Mouse (Mus musculus) midbrain, embryonic 16.5 days (tissue): ENCODE results near the gene P4hb. TPM values are rescaled to one million over a fixed set of nuclear protein-coding genes. Genes with fewer than 3 reads are reported as not detected.
"Not testable (repeated sequence)": the region's sequence is repeated elsewhere in the genome, so short reads cannot be mapped to it uniquely, and the experiment has no call there.

ENCODE experiments used
- ATAC-seq: fragments of 200-750 bp; cut with Nextera tagmentation; 2 replicates; pipeline ENCODE4 v1.8.0; 2017; ENCODE audit warnings: moderate TSS enrichment
- H3K27ac ChIP-seq: fragments of 300-500 bp; sonication (generic); 2 replicates; pipeline ENCODE4 v1.5.1; 2014; ENCODE audit warnings: mild to moderate bottlenecking, low read length, mixed read lengths
- H3K27me3 ChIP-seq: fragments of 300-500 bp; sonication (generic); 2 replicates; pipeline ENCODE4 v1.6.1; 2014; ENCODE audit warnings: low read depth, low read length, mixed read lengths; ENCODE audit not compliant: control insufficient read depth, insufficient read depth
- H3K36me3 ChIP-seq: fragments of 300-500 bp; sonication (generic); 2 replicates; pipeline ENCODE4 v1.6.1; 2014; ENCODE audit warnings: mild to moderate bottlenecking, low read length, moderate library complexity, mixed read lengths; ENCODE audit not compliant: control insufficient read depth, insufficient read depth
- H3K4me1 ChIP-seq: fragments of 300-500 bp; sonication (generic); 2 replicates; pipeline ENCODE4 v1.6.1; 2014; ENCODE audit warnings: mild to moderate bottlenecking, low read length, mixed read lengths; ENCODE audit not compliant: control insufficient read depth, insufficient read depth
- H3K4me2 ChIP-seq: fragments of 300-500 bp; sonication (generic); 2 replicates; pipeline ENCODE4 v1.6.1; 2014; ENCODE audit warnings: mild to moderate bottlenecking, low read length, mixed read lengths
- H3K4me3 ChIP-seq: fragments of 300-500 bp; sonication (generic); 2 replicates; pipeline ENCODE4 v1.5.1; 2014; ENCODE audit warnings: low read depth, mild to moderate bottlenecking, low read length, moderate library complexity, mixed read lengths
- H3K9ac ChIP-seq: fragments of 300-500 bp; sonication (generic); 2 replicates; pipeline ENCODE4 v1.6.1; 2014; ENCODE audit warnings: low read depth, low read length, mixed read lengths
- H3K9me3 ChIP-seq: fragments of 300-500 bp; sonication (generic); replicated peaks from 2 replicates; pipeline ENCODE4 v1.6.1; 2014; ENCODE audit warnings: mild to moderate bottlenecking, low read length, mixed read lengths; ENCODE audit not compliant: control insufficient read depth, poor library complexity, severe bottlenecking
- WGBS: fragments of 180-500 bp; shearing (Covaris S2); extraction: QIAGEN DNeasy Blood & Tissue Kit; methylation state at CpG from one replicate; pipeline ENCODE4 v1.1.7; 2014; 5-methylcytosine and 5-hydroxymethylcytosine counted together
- polyA plus RNA-seq: library from polyadenylated mRNA; unstranded; fragments of >200 nt; fragmentation: Nextera tagmentation; extraction: Ambion mirVana; gene quantifications from 2 replicates; pipeline ENCODE4 v1.2.1, GENCODE M21; 2015

Gene P4hb
- polyA plus RNA-seq, 1 experiment from 2014 or later = 233 TPM

DNA sequence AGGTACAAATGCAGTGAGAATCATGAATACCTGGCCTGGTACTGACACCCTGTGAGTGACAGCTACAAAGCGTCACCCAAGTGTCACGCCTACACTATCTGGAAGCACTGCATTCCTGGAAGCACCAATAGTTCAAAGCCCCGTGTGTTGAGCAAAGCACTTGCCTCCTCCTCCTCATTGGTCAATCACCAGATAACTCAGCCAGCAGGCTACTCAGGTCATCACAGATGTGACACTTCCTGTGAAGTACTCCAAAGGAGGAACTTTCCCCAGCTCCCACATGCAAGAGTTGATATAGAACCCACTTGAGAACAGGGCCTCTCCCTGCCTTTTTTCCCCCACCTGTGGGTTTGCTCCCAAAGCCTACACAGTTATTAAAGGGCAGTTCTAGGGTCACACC is 1.9 kb downstream of the P4hb start:
- H3K4me1 ChIP-seq = peaks cover 19% of the 10 kb centered on the region
- no peak for ATAC-seq
- peak overlapping the region; percentile 87; the same call in 1 of the 2 replicates for H3K4me2 ChIP-seq
- peaks cover 29% of the 10 kb centered on the region for H3K36me3 ChIP-seq
- no peak overlapping the region for H3K4me3 ChIP-seq
- H3K9me3 ChIP-seq = no peaks in the 10 kb centered on the region
- 93% methylated on average over 3 of the region's 3 CpGs for WGBS
- H3K27me3 ChIP-seq = no peaks in the 10 kb centered on the region
- H3K9ac ChIP-seq = no peak overlapping the region
- no peak overlapping the region for H3K27ac ChIP-seq

DNA sequence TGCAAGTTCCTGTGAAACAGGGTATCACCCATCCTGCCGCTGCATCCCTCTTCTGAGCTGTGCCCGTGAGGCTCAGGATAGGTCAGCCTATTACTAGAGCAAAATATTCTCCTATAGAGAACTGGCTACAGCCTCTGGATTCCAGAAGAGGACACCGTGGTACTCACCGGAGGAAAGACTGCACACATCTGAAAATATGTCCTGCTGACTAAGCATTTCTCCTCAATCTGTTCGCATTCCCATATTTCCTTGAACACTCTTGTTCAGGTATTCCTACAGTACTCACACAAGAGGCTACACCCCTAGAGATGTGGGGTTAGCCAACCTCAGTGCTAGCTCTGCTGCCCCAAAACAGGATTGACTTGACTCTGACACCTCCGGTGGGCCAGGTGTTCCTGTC is 4.7 kb downstream of the P4hb start:
- ATAC-seq = no peak
- H3K27ac ChIP-seq = no peak overlapping the region
- H3K4me2 ChIP-seq = no peak overlapping the region
- 97% methylated on average over 6 of the region's 6 CpGs for WGBS
- peaks cover 10% of the 10 kb centered on the region for H3K4me1 ChIP-seq
- H3K4me3 ChIP-seq = no peak overlapping the region
- H3K9ac ChIP-seq = no peak overlapping the region
- H3K27me3 ChIP-seq = no peaks in the 10 kb centered on the region
- peaks cover 37% of the 10 kb centered on the region for H3K36me3 ChIP-seq
- no peaks in the 10 kb centered on the region for H3K9me3 ChIP-seq

DNA sequence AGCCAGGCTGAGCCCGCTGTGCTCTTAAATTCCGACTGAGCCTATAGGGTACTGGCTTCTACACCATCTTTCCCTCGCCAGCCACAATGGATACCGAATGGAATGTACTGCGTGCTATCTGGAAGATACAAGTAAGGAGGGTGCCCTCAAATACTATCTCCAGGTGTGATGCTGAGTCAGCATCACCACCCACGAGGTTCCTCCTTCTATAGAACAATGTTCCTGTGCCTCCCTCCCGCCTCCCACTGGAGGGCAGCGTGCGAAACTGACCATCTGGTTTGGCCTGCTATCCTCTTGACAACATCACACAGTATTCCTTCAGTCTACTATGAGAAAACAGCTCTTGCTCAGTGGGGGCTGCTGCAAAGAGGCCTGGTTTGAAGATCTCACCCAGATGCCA is 7.9 kb downstream of the P4hb start:
- no peak overlapping the region for H3K4me3 ChIP-seq
- H3K36me3 ChIP-seq = peaks cover 60% of the 10 kb centered on the region
- H3K9me3 ChIP-seq = no peaks in the 10 kb centered on the region
- WGBS = 83% methylated on average over 9 of the region's 9 CpGs
- no peaks in the 10 kb centered on the region for H3K4me1 ChIP-seq
- H3K9ac ChIP-seq = no peak overlapping the region
- H3K4me2 ChIP-seq = no peak overlapping the region
- H3K27ac ChIP-seq = no peak overlapping the region
- ATAC-seq = no peak
- H3K27me3 ChIP-seq = no peaks in the 10 kb centered on the region

DNA sequence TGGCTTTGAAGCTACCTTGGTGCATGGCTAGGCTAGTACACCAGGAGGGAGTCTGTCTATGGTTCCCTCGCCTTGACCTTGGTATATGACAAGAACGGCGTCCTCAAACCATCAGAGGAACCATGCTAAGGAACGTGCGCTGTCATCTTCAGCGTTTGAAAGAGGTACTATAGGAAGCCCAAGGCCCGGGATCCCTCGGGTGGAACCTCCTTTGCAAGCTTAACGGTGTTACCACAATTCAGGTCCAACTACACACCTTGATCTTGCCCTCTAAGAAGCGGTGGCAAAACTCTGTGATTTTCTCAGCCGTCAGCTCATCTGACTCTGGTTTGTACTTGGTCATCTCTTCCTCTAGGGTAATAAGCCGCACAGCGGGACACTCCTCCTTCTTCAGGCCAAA is 10.1 kb downstream of the P4hb start:
- 97% methylated on average over 13 of the region's 13 CpGs for WGBS
- peaks cover 51% of the 10 kb centered on the region for H3K36me3 ChIP-seq
- H3K4me3 ChIP-seq = no peak overlapping the region
- H3K4me2 ChIP-seq = no peak overlapping the region
- no peaks in the 10 kb centered on the region for H3K4me1 ChIP-seq
- no peak for ATAC-seq
- no peaks in the 10 kb centered on the region for H3K27me3 ChIP-seq
- no peaks in the 10 kb centered on the region for H3K9me3 ChIP-seq
- no peak overlapping the region for H3K27ac ChIP-seq
- H3K9ac ChIP-seq = no peak overlapping the region

DNA sequence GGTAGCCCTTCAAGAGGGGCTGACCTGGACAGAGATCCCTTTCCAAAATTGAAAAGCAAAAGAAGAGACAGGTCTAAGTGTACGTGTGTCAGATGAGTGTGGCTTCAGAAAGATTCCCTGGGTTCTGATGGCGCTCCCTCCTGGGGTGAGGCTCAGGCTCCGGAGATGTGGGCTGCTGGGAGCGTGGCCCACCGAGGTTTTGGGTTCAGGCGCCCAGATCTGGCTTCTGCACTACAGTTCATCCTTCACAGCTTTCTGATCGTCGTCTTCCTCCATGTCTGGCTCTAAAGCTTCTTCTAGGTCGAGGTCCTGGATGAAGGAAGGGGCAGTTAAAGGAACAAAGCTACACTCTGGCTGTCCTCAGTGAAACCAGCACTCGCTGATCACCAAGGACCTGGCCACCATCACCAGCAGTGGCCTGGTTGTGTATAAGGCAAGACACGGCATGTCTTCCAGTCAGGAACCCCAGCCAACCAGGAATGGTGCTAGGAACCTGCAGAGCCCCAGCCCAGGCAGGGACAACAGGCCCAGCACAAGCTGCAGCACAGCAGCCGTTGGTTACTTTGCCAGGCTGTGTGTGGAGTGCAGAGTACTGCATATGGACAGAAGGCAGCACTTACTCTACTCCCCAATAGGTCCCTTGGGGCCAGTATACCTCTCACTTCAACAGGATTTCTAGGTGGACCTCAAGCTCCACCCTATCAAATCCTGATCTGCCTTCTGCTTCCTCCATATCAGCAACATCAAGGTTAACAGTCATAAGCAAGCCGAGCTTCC is 11.9 kb downstream of the P4hb start:
- Histone ChIP-seq H3K4me2 (no peak overlapping the region), H3K4me3 (no peak overlapping the region), H3K9ac (no peak overlapping the region), H3K36me3 (peaks cover 40% of the 10 kb centered on the region), H3K27ac (no peak overlapping the region), H3K27me3 (no peaks in the 10 kb centered on the region), H3K4me1 (no peaks in the 10 kb centered on the region), H3K9me3 (no peaks in the 10 kb centered on the region)
- no peak for ATAC-seq
- WGBS = 93% methylated on average over 13 of the region's 13 CpGs

DNA sequence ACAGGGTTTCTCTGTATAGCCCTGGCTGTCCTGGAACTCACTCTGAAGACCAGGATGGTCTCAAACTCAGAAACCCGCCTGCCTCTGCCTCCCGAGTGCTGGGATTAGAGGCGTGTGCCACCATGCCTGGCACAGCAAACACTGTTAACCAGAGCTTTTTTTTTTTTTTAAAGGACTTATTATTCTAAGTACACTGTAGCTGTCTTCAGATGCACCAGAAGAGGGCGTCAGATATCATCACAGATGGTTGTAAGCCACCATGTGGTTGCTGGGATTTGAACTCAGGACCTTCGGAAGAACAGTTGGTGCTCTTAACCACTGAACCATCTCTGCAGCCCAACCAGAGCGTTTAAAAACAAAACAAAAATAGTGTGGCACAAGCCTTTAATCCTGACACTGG is 14.2 kb downstream of the P4hb start:
- not testable (repeated sequence) for H3K4me2 ChIP-seq, H3K27me3 ChIP-seq, H3K27ac ChIP-seq, ATAC-seq, H3K4me1 ChIP-seq, H3K9ac ChIP-seq, H3K9me3 ChIP-seq, H3K4me3 ChIP-seq
- peaks cover 36% of the 10 kb centered on the region for H3K36me3 ChIP-seq
- WGBS = 92% methylated on average over 6 of the region's 6 CpGs

DNA sequence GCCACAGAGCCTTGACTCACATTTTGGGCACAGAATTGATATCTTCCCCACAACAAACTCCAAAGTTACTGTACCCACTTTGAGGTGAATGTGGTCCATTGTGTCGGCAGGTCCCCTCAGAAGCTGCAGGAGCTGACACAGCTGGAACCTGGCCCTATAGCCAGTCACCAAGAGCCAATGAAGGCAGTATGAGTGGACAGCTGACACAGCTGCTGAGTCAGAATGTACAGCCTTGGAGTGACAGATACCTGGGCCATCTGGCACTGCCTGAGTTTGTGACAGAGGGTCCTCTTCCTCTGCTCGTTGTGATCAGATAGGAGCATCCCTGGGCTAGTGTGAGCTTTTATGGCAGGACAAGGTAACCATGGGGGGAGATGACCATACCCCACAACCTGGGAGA is 17.8 kb downstream of the P4hb start:
- Histone ChIP-seq H3K4me3 (no peak overlapping the region), H3K4me2 (no peak overlapping the region), H3K27ac (no peak overlapping the region), H3K27me3 (no peaks in the 10 kb centered on the region), H3K4me1 (peaks cover 2% of the 10 kb centered on the region; the same call in 1 of the 2 replicates), H3K36me3 (peaks cover 4% of the 10 kb centered on the region), H3K9ac (no peak overlapping the region), H3K9me3 (no peaks in the 10 kb centered on the region)
- 79% methylated on average over 2 of the region's 2 CpGs for WGBS
- no peak for ATAC-seq

DNA sequence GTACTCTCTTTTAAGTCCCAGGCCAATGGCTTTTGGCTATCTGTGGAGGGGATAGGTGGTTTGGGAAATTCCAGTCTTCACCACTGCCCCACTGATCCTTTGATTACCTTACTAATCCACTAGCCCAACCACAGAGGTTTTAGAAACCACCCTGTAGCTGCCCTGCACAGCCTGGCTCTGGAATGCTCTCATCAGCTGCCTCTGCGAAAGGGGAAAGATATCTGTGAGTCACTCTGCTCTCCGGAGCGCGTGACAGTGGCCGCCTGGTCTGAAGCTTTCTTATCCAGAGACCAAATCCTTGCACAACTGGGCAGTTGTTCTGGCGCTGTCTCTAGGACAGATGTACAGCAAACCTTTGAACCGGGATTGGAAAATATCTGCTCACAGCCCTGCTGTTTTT is 18.2 kb downstream of the P4hb start:
- ATAC-seq = no peak
- 80% methylated on average over 7 of the region's 7 CpGs for WGBS

DNA sequence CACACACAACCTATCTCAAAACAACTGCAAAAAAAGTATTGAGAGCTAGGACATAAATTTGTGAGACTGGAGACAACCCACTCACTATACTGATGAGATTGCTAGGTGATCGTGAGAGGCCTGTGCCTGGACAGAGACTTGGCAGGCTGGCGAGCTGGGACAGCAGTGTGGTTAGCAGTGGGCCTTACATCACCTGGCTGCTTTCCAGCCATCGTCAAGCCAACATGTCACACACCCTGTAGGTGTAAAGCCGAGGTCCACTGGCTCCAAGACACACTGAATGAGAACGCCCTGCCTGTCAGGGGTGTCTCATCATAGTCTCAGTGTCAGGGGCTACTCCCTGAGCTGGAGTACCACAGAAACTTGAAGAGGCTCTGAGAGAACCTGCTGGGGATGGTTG is 20.3 kb downstream of the P4hb start:
- H3K4me3 ChIP-seq = no peak overlapping the region
- H3K9ac ChIP-seq = no peak overlapping the region
- no peak overlapping the region for H3K4me2 ChIP-seq
- no peak for ATAC-seq
- 75% methylated on average over 5 of the region's 5 CpGs for WGBS
- H3K27me3 ChIP-seq = no peaks in the 10 kb centered on the region
- H3K4me1 ChIP-seq = peaks cover 19% of the 10 kb centered on the region
- H3K9me3 ChIP-seq = no peaks in the 10 kb centered on the region
- no peaks in the 10 kb centered on the region for H3K36me3 ChIP-seq
- no peak overlapping the region for H3K27ac ChIP-seq

More for the DNA sequence above, 18.2 kb downstream of the P4hb start:
- no peak overlapping the region for H3K4me2 ChIP-seq
- H3K27ac ChIP-seq = no peak overlapping the region
- no peaks in the 10 kb centered on the region for H3K9me3 ChIP-seq
- H3K4me3 ChIP-seq = no peak overlapping the region
- H3K27me3 ChIP-seq = no peaks in the 10 kb centered on the region
- H3K36me3 ChIP-seq = no peaks in the 10 kb centered on the region
- H3K4me1 ChIP-seq = peaks cover 6% of the 10 kb centered on the region; the same call in 1 of the 2 replicates
- H3K9ac ChIP-seq = no peak overlapping the region
